Mouse (Mus musculus): Measurements from ENCODE around the gene Pex6. TPM values are rescaled to one million over a fixed set of nuclear protein-coding genes. Genes with fewer than 3 reads are reported as not detected.
A peak's percentile ranks its signal among the peaks of the same experiment; 100 is the strongest.

Pex6 gene
- total RNA-seq (2022): 10 to 100 TPM; 43.0 to 46.5 (median 45.4) TPM

GRCm38 (mm10) chr17:46710959-46711597 is at the start of gene Pex6:
Gene Pex6 (plus strand): TSS chr17:46711463.
- peak; percentile 74 to 91 for DNase-seq (ENCODE audit: low spot score in 2 of 2)

GRCm38 (mm10) chr17:46661981-46662380 is 49.3 kb upstream of the Pex6 start:
- no peak for DNase-seq (ENCODE audit: low spot score in 2 of 2)

GRCm38 (mm10) chr17:46662730-46663129 is 48.5 kb upstream of the Pex6 start:
- no peak for DNase-seq (ENCODE audit: low spot score in 2 of 2)

GRCm38 (mm10) chr17:46667712-46668111 is 43.6 kb upstream of the Pex6 start:
- DNase-seq (ENCODE audit: low spot score in 2 of 2): no peak

GRCm38 (mm10) chr17:46669911-46670310 is 41.4 kb upstream of the Pex6 start:
- DNase-seq (ENCODE audit: low spot score in 2 of 2): no peak

- DNase-seq (ENCODE audit: low spot score in 2 of 2): peak; percentile 75 to 86
Observed at GRCm38 (mm10) chr17:46673850-46674529, 37.3 kb upstream of the Pex6 start, which contains the start of gene Rrp36. Gene Rrp36 (minus strand): TSS chr17:46674352.

GRCm38 (mm10) chr17:46674530-46675283 is 36.6 kb upstream of the Pex6 start:
- no peak for DNase-seq (ENCODE audit: low spot score in 2 of 2)

GRCm38 (mm10) chr17:46678416-46678815 is 32.8 kb upstream of the Pex6 start, which contains the start of gene Mea1:
Gene Mea1 (plus strand): TSS chr17:46678793.
- DNase-seq (ENCODE audit: low spot score in 2 of 2): no peak

- no peak for DNase-seq (ENCODE audit: low spot score in 2 of 2)
Observed at GRCm38 (mm10) chr17:46678911-46679310, 32.4 kb upstream of the Pex6 start.

- no peak for DNase-seq (ENCODE audit: low spot score in 2 of 2)
Observed at GRCm38 (mm10) chr17:46679843-46680759, 31.2 kb upstream of the Pex6 start.

GRCm38 (mm10) chr17:46680760-46681373 is 30.4 kb upstream of the Pex6 start, which contains the start of gene Klhdc3:
Gene Klhdc3 (minus strand): TSS chr17:46680914.
- DNase-seq (ENCODE audit: low spot score in 2 of 2): peak; percentile 85 to 98

GRCm38 (mm10) chr17:46681466-46682118 is 29.7 kb upstream of the Pex6 start:
- DNase-seq (ENCODE audit: low spot score in 2 of 2): no peak

- no peak for DNase-seq (ENCODE audit: low spot score in 2 of 2)
Observed at GRCm38 (mm10) chr17:46682654-46683389, 28.4 kb upstream of the Pex6 start.

- DNase-seq (ENCODE audit: low spot score in 2 of 2): no peak
Observed at GRCm38 (mm10) chr17:46685913-46686312, 25.4 kb upstream of the Pex6 start.

GRCm38 (mm10) chr17:46690665-46691064 is 20.6 kb upstream of the Pex6 start:
- no peak for DNase-seq (ENCODE audit: low spot score in 2 of 2)

- DNase-seq (ENCODE audit: low spot score in 2 of 2): no peak
Observed at GRCm38 (mm10) chr17:46691390-46691789, 19.9 kb upstream of the Pex6 start.

- no peak for DNase-seq (ENCODE audit: low spot score in 2 of 2)
Observed at GRCm38 (mm10) chr17:46694517-46695063, 16.7 kb upstream of the Pex6 start.

- no peak for DNase-seq (ENCODE audit: low spot score in 2 of 2)
Observed at GRCm38 (mm10) chr17:46698515-46698914, 12.7 kb upstream of the Pex6 start.

- no peak for DNase-seq (ENCODE audit: low spot score in 2 of 2)
Observed at GRCm38 (mm10) chr17:46699245-46699644, 12.0 kb upstream of the Pex6 start.

Data from left cerebral cortex, adult 8-10 months (tissue).